Mouse (Mus musculus) embryonic facial prominence, embryonic 11.5 days (tissue): ENCODE data around the gene Cabin1. TPM values are rescaled to one million over a fixed set of nuclear protein-coding genes. Genes with fewer than 3 reads are reported as not detected.

Experiments used
- ATAC-seq: fragments of 200-750 bp; cut with Nextera tagmentation; replicated peaks from 2 replicates; pipeline ENCODE4 v1.8.0; 2017; ENCODE audit warnings: low read depth; ENCODE audit not compliant: insufficient number of reproducible peaks, low FRiP score, low TSS enrichment
- DNase-seq: peaks from one replicate; pipeline ENCODE4 v3.0.0-alpha.2; 2015; ENCODE audit warnings: low spot score
- H3K27ac ChIP-seq: fragments of 300-500 bp; sonication (generic); replicated peaks from 2 replicates; pipeline ENCODE4 v1.5.1; 2014; ENCODE audit warnings: mild to moderate bottlenecking, low read depth, low read length, control low read depth
- H3K27me3 ChIP-seq: fragments of 300-500 bp; sonication (generic); 2 replicates; pipeline ENCODE4 v1.6.1; 2014; ENCODE audit warnings: mild to moderate bottlenecking, low read length, moderate library complexity, mixed read lengths; ENCODE audit not compliant: control insufficient read depth, insufficient read depth
- H3K36me3 ChIP-seq: fragments of 300-500 bp; sonication (generic); replicated peaks from 2 replicates; pipeline ENCODE4 v1.6.1; 2014; ENCODE audit warnings: low read depth, mild to moderate bottlenecking, low read length, moderate library complexity, mixed read lengths; ENCODE audit not compliant: control insufficient read depth, insufficient read depth
- H3K4me1 ChIP-seq: fragments of 300-500 bp; sonication (generic); 2 replicates; pipeline ENCODE4 v1.6.1; 2014; ENCODE audit warnings: low read length, mixed read lengths; ENCODE audit not compliant: control insufficient read depth, insufficient read depth
- H3K4me2 ChIP-seq: fragments of 300-500 bp; sonication (generic); 2 replicates; pipeline ENCODE4 v1.6.1; 2014; ENCODE audit warnings: low read depth, mild to moderate bottlenecking, control low read depth, low read length, moderate library complexity
- H3K4me3 ChIP-seq: fragments of 300-500 bp; sonication (generic); 2 replicates; pipeline ENCODE4 v1.5.1; 2014; ENCODE audit warnings: low read depth, low read length, control low read depth
- H3K9ac ChIP-seq: fragments of 300-500 bp; sonication (generic); replicated peaks from 2 replicates; pipeline ENCODE4 v1.6.1; 2014; ENCODE audit warnings: mild to moderate bottlenecking, control low read depth, low read length
- H3K9me3 ChIP-seq: fragments of 300-500 bp; sonication (generic); replicated peaks from 2 replicates; pipeline ENCODE4 v1.6.1; 2016; ENCODE audit warnings: mild to moderate bottlenecking, low read length, inconsistent platforms, mixed read lengths; ENCODE audit not compliant: control insufficient read depth
- WGBS: fragments of 180-500 bp; shearing (Covaris S2); extraction: QIAGEN DNeasy Blood & Tissue Kit; methylation state at CpG from one replicate; pipeline ENCODE4 v1.1.7; 2014; 5-methylcytosine and 5-hydroxymethylcytosine counted together
- polyA plus RNA-seq: library from polyadenylated mRNA; unstranded; fragments of >200 nt; fragmentation: Nextera tagmentation; extraction: Ambion mirVana; gene quantifications from 2 replicates; pipeline ENCODE4 v1.2.1, GENCODE M21; 2014

Gene Cabin1
- polyA plus RNA-seq = 21.7 and 22.3 TPM in 2 replicates

DNA sequence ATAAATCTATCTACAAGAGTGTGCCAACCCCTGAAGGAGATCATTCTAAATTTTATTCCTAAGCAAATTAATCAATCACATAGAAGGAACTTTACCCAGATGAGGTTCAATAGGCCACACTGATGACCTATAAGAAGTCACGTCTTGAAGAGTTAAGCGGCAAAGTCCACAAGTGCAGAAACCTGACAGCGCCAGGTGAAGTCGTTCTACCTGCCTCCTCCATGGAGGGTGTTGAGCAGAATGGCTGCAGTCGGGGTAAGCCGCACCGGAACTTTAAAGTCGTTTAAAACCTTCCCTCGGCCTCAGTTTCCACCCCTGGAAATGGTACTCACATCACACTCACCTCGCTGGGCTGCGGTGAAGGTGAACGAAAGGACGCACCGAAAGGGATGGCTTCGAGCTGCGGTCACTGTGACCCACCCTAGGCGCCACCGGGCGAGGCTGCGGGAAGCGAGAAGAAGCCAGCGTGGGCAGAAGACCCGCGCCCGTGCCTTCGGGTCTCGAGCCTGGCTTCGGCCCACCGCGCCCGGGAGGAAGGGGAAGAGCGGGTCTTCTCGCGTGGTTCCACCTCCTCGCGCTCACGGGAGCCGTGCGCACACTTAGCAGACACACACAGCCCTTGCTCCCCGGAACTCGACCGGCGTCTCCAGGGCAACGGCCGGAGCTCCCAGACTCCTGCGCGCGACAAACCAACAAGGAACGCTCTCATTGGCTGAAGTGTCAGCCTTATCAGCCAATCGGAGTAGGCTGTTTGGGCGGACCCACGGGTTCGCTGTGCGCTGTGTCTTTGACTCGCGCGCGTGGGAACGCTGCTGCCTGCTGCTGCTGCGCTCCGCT lies at the start of gene Cabin1:
Cabin1 (minus strand) TSS at position 660 of the 837 bp plus-strand sequence.
- H3K4me2 ChIP-seq = peak within 1 kb of the TSS; percentile 79
- H3K27ac ChIP-seq = peak within 1 kb of the TSS; percentile 56; the same call in 1 of the 2 replicates
- no peaks in the 10 kb centered on the region for H3K9me3 ChIP-seq
- H3K27me3 ChIP-seq = no peaks in the 10 kb centered on the region
- ATAC-seq (peak; percentile 95), DNase-seq (peak; percentile 100)
- H3K36me3 ChIP-seq = no peaks in the 10 kb centered on the region; the same call in 1 of the 2 replicates
- H3K4me3 ChIP-seq = peak within 1 kb of the TSS; percentile 89
- H3K4me1 ChIP-seq = no peaks in the 10 kb centered on the region
- under 1% methylated on average over 57 of the region's 61 CpGs for WGBS
- peak within 1 kb of the TSS; percentile 70 for H3K9ac ChIP-seq

DNA sequence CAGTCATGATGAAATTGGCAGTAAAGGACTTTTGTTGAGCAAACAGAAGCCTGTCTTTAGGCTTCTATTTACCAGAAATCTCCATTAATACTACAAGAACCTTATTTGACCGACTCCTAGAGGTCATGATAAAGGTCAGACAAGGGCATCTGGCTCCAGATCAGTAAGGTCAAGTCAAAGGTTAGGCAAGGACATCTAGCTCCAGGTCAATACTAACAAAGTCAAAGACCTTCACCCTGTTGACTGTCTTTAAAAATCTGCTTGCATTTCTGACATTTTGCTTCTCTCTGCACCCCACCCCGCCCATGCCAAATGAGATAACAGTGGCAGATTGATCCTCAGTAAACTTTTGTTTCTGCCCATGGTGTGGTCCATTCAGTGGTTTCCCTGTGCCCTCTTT lies 40.1 kb upstream of the Cabin1 start:
- Histone ChIP-seq H3K27ac (no peak overlapping the region), H3K27me3 (no peaks in the 10 kb centered on the region), H3K9ac (no peak overlapping the region), H3K9me3 (no peaks in the 10 kb centered on the region), H3K36me3 (no peaks in the 10 kb centered on the region), H3K4me3 (no peak overlapping the region), H3K4me2 (no peak overlapping the region), H3K4me1 (no peaks in the 10 kb centered on the region)
- WGBS = 60% methylated on average over 2 of the region's 2 CpGs
- ATAC-seq = no peak
- no peak for DNase-seq

DNA sequence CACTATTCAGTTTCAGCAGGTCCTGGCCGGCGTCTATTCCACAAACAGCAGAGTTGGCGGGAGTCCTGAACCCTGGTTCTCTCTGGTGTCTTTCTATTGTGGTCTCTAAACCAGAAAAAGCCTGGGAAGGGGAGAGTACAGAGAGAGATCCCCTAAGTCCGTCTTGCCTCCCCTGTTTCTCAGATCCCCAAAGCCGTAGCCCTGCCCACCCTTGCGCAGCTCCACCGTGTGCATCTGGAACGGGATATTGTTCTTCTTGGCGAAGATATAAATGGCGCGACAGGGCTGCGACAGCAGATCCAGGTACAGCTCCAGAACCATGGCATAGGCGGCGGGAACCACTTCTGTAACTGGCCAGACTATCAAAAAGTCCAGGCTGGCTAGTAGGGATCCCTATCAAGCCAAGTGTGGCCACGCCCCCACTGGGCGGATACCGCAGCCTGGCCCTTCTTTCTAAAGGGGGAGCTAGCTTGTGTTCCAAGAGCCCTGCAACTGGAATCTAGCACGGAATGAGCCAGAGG lies 34.1 kb upstream of the Cabin1 start, which contains the start of gene Gstt1:
Gstt1 (minus strand) TSS at position 409 of the 521 bp plus-strand sequence.
- Histone ChIP-seq H3K4me1 (no peaks in the 10 kb centered on the region), H3K27me3 (no peaks in the 10 kb centered on the region; the same call in 1 of the 2 replicates), H3K4me2 (peak within 1 kb of the TSS; percentile 74), H3K27ac (no peak within 1 kb of the TSS), H3K9me3 (no peaks in the 10 kb centered on the region), H3K36me3 (no peaks in the 10 kb centered on the region), H3K4me3 (peak within 1 kb of the TSS; percentile 33), H3K9ac (peak within 1 kb of the TSS; percentile 53)
- ATAC-seq = peak; percentile 24; the same call in 1 of the 2 replicates
- 2% methylated on average over 18 of the region's 18 CpGs for WGBS
- DNase-seq = peak; percentile 63

- DNase-seq (peak; percentile 17), ATAC-seq (no peak)
- Histone ChIP-seq H3K4me3 (peak overlapping the region; percentile 33), H3K4me2 (peak overlapping the region; percentile 74), H3K36me3 (no peaks in the 10 kb centered on the region), H3K27ac (no peak overlapping the region), H3K4me1 (no peaks in the 10 kb centered on the region), H3K9ac (peak overlapping the region; percentile 53), H3K9me3 (no peaks in the 10 kb centered on the region), H3K27me3 (no peaks in the 10 kb centered on the region; the same call in 1 of the 2 replicates)
- 2% methylated on average over 12 of the region's 12 CpGs for WGBS
Measured at GRCm38 (mm10) chr10:75797619-75798175, 33.6 kb upstream of the Cabin1 start.

- H3K27me3 ChIP-seq = no peaks in the 10 kb centered on the region; the same call in 1 of the 2 replicates
- ATAC-seq = no peak
- no peaks in the 10 kb centered on the region for H3K9me3 ChIP-seq
- no peak for DNase-seq
- no peaks in the 10 kb centered on the region for H3K36me3 ChIP-seq
- peak overlapping the region; percentile 74 for H3K4me2 ChIP-seq
- 46% methylated on average over 11 of the region's 11 CpGs for WGBS
- H3K4me3 ChIP-seq = peak overlapping the region; percentile 33
- H3K4me1 ChIP-seq = no peaks in the 10 kb centered on the region
- H3K9ac ChIP-seq = no peak overlapping the region
- H3K27ac ChIP-seq = no peak overlapping the region
Measured at GRCm38 (mm10) chr10:75796731-75797516, 32.8 kb upstream of the Cabin1 start.

DNA sequence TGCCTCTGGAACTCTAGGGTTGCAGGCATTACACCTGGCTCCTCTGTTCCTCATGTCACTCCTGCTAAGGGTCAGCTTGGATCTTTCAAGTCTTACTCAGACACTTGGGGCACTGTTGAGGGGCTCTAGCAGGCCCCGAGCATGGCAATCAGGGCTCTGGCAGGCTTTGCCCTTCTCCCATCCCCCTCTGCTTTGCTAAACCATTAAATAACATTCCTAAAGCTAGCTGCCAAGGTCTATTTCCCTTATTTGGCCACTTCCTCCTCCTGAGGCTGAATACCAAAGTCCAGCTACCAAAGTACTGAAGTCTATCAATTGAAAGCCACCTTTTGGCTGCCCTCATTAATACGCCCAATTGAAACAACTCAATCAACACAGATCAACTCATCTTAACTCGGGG lies 30.7 kb upstream of the Cabin1 start:
- H3K36me3 ChIP-seq = no peaks in the 10 kb centered on the region
- peak; percentile 38 for DNase-seq
- no peak overlapping the region for H3K4me2 ChIP-seq
- no peaks in the 10 kb centered on the region; the same call in 1 of the 2 replicates for H3K27me3 ChIP-seq
- no peak for ATAC-seq
- H3K27ac ChIP-seq = no peak overlapping the region
- H3K4me3 ChIP-seq = no peak overlapping the region
- 31% methylated on average over 3 of the region's 3 CpGs for WGBS
- H3K9ac ChIP-seq = no peak overlapping the region
- H3K4me1 ChIP-seq = no peaks in the 10 kb centered on the region
- no peaks in the 10 kb centered on the region for H3K9me3 ChIP-seq

DNA sequence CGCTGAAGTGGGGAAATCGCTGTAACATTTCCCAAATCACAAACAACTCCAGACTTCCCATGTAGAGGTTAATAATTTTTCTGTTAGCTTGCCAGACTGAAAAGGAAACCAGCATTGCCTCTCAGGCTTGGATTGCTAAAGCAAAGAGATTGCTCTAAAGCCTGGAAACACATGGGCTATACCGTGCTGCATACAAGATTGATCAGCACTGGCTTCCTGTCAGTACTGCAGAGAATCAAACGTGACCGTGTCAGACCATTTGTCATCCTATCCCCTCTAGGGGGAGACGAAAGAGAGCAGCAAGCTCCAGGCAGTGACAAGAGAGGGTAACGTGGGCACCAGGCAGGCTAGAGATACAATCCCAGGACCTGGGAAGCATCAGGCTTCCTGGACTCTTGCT lies 26.6 kb upstream of the Cabin1 start:
- H3K9ac ChIP-seq = no peak overlapping the region
- DNase-seq = peak; percentile 39

More for the DNA sequence above, 26.6 kb upstream of the Cabin1 start:
- H3K4me3 ChIP-seq = no peak overlapping the region
- 18% methylated on average over 7 of the region's 7 CpGs for WGBS
- H3K36me3 ChIP-seq = no peaks in the 10 kb centered on the region
- H3K9me3 ChIP-seq = no peaks in the 10 kb centered on the region
- no peak overlapping the region for H3K4me2 ChIP-seq
- no peak overlapping the region for H3K27ac ChIP-seq
- H3K27me3 ChIP-seq = no peaks in the 10 kb centered on the region
- H3K4me1 ChIP-seq = no peaks in the 10 kb centered on the region
- ATAC-seq = no peak
